Mouse (Mus musculus) T-helper 2 cell (primary cell): ENCODE results near the gene Lurap1l.

Source experiments
- in situ Hi-C: fragments of 300-600 bp; cut with MboI, MseI; formaldehyde crosslinking; loops from one replicate; pipeline ENCODE4 v1.15.1; 2025; ENCODE audit warnings: high pct_unique_total_duplicates

Lurap1l gene

DNA sequence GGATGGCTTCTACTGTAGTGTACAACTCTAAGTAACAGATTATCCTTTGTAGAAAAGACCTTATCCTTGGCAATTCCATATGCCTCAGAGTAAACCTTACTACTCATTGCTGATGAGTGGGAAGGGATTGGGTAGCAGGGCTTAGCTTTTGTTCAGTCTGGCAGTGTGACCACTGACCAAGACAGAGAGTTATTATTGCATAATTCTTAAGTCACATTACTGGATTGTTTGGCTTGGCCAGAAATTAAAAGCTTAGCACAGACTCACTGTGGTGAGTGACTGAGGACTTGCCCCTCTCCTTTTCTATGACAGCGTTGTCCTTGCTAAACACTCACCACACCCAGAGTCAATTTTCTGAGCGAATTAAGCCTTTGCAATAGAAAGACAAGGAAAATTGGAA lies 93.1 kb downstream of the Lurap1l start:
- in situ Hi-C loops, result no loop called here
